Mouse (Mus musculus): Measurements from ENCODE around the gene Mak. TPM values are rescaled to one million over a fixed set of nuclear protein-coding genes. Genes with fewer than 3 reads are reported as not detected.
A peak's percentile ranks its signal among the peaks of the same experiment; 100 is the strongest.

Mak gene
- polyA plus RNA-seq, 1 experiment from 2014 or later = 0.07 TPM

GRCm38 (mm10) chr13:41018756-41019591 lies 60.5 kb downstream of the Mak start:
- Histone ChIP-seq H3K36me3 (ENCODE audit: control insufficient read depth, insufficient read depth) (peaks cover 44% of the 10 kb centered on the region), H3K27me3 (replicated peaks; ENCODE audit: control insufficient read depth, insufficient read depth, low read length) (no peaks in the 10 kb centered on the region), H3K27ac (ENCODE audit: low read depth, low read length) (no peak overlapping the region), H3K9me3 (ENCODE audit: control insufficient read depth) (no peaks in the 10 kb centered on the region), H3K9ac (ENCODE audit: low read depth, low read length) (no peak overlapping the region), H3K4me2 (replicated peaks; ENCODE audit: low read depth) (no peak overlapping the region), H3K4me3 (ENCODE audit: low read depth, low read length) (no peak overlapping the region), H3K4me1 (replicated peaks; ENCODE audit: control insufficient read depth, insufficient read depth, low read length) (peaks cover 6% of the 10 kb centered on the region)
- 83% methylated on average over 13 of the region's 13 CpGs for WGBS
- no peak for ATAC-seq
- no peak for TF ChIP-seq CTCF (IDR thresholded peaks at IDR 0.05; ENCODE audit: low read depth)

DNA sequence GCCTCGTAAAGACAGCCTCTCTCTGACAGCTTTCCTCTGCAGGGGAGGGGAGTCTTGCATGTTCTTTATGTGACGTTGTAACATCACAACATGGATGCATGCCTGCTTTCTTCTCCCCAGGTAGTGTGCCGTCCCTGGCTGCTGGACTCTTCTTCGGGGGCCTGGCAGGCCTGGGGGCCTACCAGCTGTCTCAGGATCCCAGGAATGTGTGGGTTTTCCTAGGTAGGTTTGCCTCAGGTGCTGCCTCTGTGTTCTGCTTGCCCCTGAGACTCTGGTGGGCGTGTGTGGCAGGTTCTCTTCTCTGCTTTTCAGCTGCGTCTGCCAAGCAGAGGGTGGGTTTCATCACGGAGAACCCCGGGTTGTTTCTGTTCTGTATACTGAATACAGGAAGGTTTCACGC lies 61.3 kb downstream of the Mak start:
- peaks cover 40% of the 10 kb centered on the region for H3K36me3 ChIP-seq (ENCODE audit: control insufficient read depth, insufficient read depth)
- H3K4me1 ChIP-seq (replicated peaks; ENCODE audit: control insufficient read depth, insufficient read depth, low read length) = peaks cover 6% of the 10 kb centered on the region
- no peak overlapping the region; the same call in 1 of the 2 replicates for H3K27ac ChIP-seq (ENCODE audit: low read depth, low read length)
- no peak overlapping the region for H3K9ac ChIP-seq (ENCODE audit: low read depth, low read length)
- H3K4me2 ChIP-seq (replicated peaks; ENCODE audit: low read depth) = peak overlapping the region; percentile 61
- no peak for ATAC-seq
- no peaks in the 10 kb centered on the region for H3K9me3 ChIP-seq (ENCODE audit: control insufficient read depth)
- no peak for TF ChIP-seq CTCF (IDR thresholded peaks at IDR 0.05; ENCODE audit: low read depth)
- no peaks in the 10 kb centered on the region for H3K27me3 ChIP-seq (replicated peaks; ENCODE audit: control insufficient read depth, insufficient read depth, low read length)
- WGBS = 92% methylated on average over 9 of the region's 9 CpGs
- no peak overlapping the region for H3K4me3 ChIP-seq (ENCODE audit: low read depth, low read length)

GRCm38 (mm10) chr13:41017832-41018231 lies 61.7 kb downstream of the Mak start:
- H3K9me3 ChIP-seq (ENCODE audit: control insufficient read depth) = no peaks in the 10 kb centered on the region
- ATAC-seq = no peak
- no peak for TF ChIP-seq CTCF (IDR thresholded peaks at IDR 0.05; ENCODE audit: low read depth)
- no peaks in the 10 kb centered on the region for H3K27me3 ChIP-seq (replicated peaks; ENCODE audit: control insufficient read depth, insufficient read depth, low read length)
- H3K4me1 ChIP-seq (replicated peaks; ENCODE audit: control insufficient read depth, insufficient read depth, low read length) = peaks cover 6% of the 10 kb centered on the region
- no peak overlapping the region for H3K9ac ChIP-seq (ENCODE audit: low read depth, low read length)
- H3K27ac ChIP-seq (ENCODE audit: low read depth, low read length) = no peak overlapping the region
- H3K4me2 ChIP-seq (replicated peaks; ENCODE audit: low read depth) = peak overlapping the region; percentile 61
- H3K4me3 ChIP-seq (ENCODE audit: low read depth, low read length) = no peak overlapping the region
- H3K36me3 ChIP-seq (ENCODE audit: control insufficient read depth, insufficient read depth) = peaks cover 44% of the 10 kb centered on the region
- WGBS = 64% methylated on average over 4 of the region's 4 CpGs

- Histone ChIP-seq H3K4me1 (replicated peaks; ENCODE audit: control insufficient read depth, insufficient read depth, low read length) (peaks cover 6% of the 10 kb centered on the region), H3K9me3 (ENCODE audit: control insufficient read depth) (no peaks in the 10 kb centered on the region), H3K27me3 (replicated peaks; ENCODE audit: control insufficient read depth, insufficient read depth, low read length) (no peaks in the 10 kb centered on the region), H3K36me3 (ENCODE audit: control insufficient read depth, insufficient read depth) (peaks cover 40% of the 10 kb centered on the region), H3K9ac (ENCODE audit: low read depth, low read length) (peak overlapping the region; percentile 62), H3K4me3 (ENCODE audit: low read depth, low read length) (peak overlapping the region; percentile 59), H3K4me2 (replicated peaks; ENCODE audit: low read depth) (peak overlapping the region; percentile 61), H3K27ac (ENCODE audit: low read depth, low read length) (peak overlapping the region; percentile 91)
- peak; percentile 48 for ATAC-seq
- 22% methylated on average over 12 of the region's 12 CpGs for WGBS
- no peak for TF ChIP-seq CTCF (IDR thresholded peaks at IDR 0.05; ENCODE audit: low read depth)
Observed at GRCm38 (mm10) chr13:41016797-41017405, 62.6 kb downstream of the Mak start.

DNA sequence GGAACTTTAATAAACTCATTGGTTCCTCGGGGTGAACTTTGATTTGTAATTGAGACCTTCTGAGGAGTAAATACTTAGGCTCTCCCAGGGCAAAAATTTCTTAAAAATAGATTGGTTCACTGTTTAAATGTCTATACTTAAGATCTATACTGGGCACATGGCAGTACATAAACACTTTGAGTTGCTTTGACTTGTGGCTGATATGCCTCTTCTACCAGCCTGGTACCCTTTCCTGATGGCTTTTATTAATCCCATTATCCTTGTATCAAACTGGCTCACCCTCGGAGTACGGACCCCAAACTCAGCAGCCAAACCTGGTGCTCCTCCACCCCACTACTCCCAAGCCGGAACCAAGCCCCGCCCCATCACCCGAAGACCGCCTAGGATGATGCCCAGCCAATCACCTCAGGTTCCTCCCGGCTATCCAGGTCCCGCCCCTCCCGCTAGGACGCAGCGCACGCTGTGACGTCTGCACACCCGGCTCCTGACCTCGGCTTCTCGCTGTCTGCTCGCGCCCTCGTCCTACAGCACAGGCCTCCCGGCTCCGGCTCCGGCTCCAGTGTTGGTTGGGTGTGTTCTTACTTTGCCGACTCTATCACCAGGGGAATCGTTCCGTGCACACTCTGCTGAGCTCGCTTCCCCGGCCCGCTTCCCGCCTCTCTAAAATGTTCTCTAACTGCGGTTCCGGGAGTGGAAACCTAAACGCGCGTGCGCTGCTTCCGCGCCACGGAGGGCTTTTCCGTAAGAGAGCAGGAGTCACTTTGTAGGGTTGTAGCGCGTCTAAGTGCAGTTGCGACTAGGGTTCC lies 63.5 kb downstream of the Mak start, which contains the start of gene Tmem14c:
Tmem14c (plus strand) TSS at position 464 of the 806 bp plus-strand sequence.
- peak within 1 kb of the TSS; percentile 61 for H3K4me2 ChIP-seq (replicated peaks; ENCODE audit: low read depth)
- peak within 1 kb of the TSS; percentile 59 for H3K4me3 ChIP-seq (ENCODE audit: low read depth, low read length)
- ATAC-seq = peak; percentile 96
- H3K9me3 ChIP-seq (ENCODE audit: control insufficient read depth) = no peaks in the 10 kb centered on the region
- peak within 1 kb of the TSS; percentile 62 for H3K9ac ChIP-seq (ENCODE audit: low read depth, low read length)
- peak within 1 kb of the TSS; percentile 91 for H3K27ac ChIP-seq (ENCODE audit: low read depth, low read length)
- H3K36me3 ChIP-seq (ENCODE audit: control insufficient read depth, insufficient read depth) = peaks cover 44% of the 10 kb centered on the region
- H3K27me3 ChIP-seq (replicated peaks; ENCODE audit: control insufficient read depth, insufficient read depth, low read length) = no peaks in the 10 kb centered on the region
- TF ChIP-seq CTCF (IDR thresholded peaks at IDR 0.05; ENCODE audit: low read depth) = no peak
- peaks cover 6% of the 10 kb centered on the region for H3K4me1 ChIP-seq (replicated peaks; ENCODE audit: control insufficient read depth, insufficient read depth, low read length)
- WGBS = under 1% methylated on average over 43 of the region's 43 CpGs

- TF ChIP-seq CTCF (IDR thresholded peaks at IDR 0.05; ENCODE audit: low read depth) = peak; percentile 34
- 79% methylated on average over 8 of the region's 8 CpGs for WGBS
- H3K36me3 ChIP-seq (ENCODE audit: control insufficient read depth, insufficient read depth) = peaks cover 73% of the 10 kb centered on the region
- H3K4me3 ChIP-seq (ENCODE audit: low read depth, low read length) = no peak overlapping the region
- no peak overlapping the region for H3K9ac ChIP-seq (ENCODE audit: low read depth, low read length)
- no peaks in the 10 kb centered on the region for H3K9me3 ChIP-seq (ENCODE audit: control insufficient read depth)
- no peaks in the 10 kb centered on the region for H3K27me3 ChIP-seq (replicated peaks; ENCODE audit: control insufficient read depth, insufficient read depth, low read length)
- H3K27ac ChIP-seq (ENCODE audit: low read depth, low read length) = no peak overlapping the region
- no peaks in the 10 kb centered on the region for H3K4me1 ChIP-seq (replicated peaks; ENCODE audit: control insufficient read depth, insufficient read depth, low read length)
- ATAC-seq = no peak
- H3K4me2 ChIP-seq (replicated peaks; ENCODE audit: low read depth) = no peak overlapping the region
Observed at GRCm38 (mm10) chr13:41008946-41009345, 70.6 kb downstream of the Mak start.
